Mouse (Mus musculus): ENCODE data around the gene Gm5460.

Gm5460 gene

GRCm38 (mm10) chr14:34096161-34096560, 79.6 kb downstream of the Gm5460 start:
- no peak for TF ChIP-seq GATA4 (IDR thresholded peaks at IDR 0.05; ENCODE audit: insufficient replicate concordance, low read length)
